Mouse (Mus musculus) neural tube, embryonic 11.5 days (tissue): Measurements from ENCODE around the gene Ccdc8. TPM values are rescaled to one million over a fixed set of nuclear protein-coding genes. Genes with fewer than 3 reads are reported as not detected.

Source experiments
- ATAC-seq: fragments of 200-750 bp; cut with Nextera tagmentation; 2 replicates; pipeline ENCODE4 v1.8.0; 2017; ENCODE audit warnings: moderate number of reproducible peaks, mild to moderate bottlenecking, moderate TSS enrichment, moderate library complexity; ENCODE audit not compliant: insufficient read depth, low FRiP score, low TSS enrichment
- DNase-seq: peaks from one replicate; pipeline ENCODE4 v3.0.0-alpha.2; 2015; ENCODE audit warnings: low spot score
- H3K27ac ChIP-seq: fragments of 300-500 bp; sonication (generic); 2 replicates; pipeline ENCODE4 v1.5.1; 2014; ENCODE audit warnings: low read depth, mild to moderate bottlenecking, low read length
- H3K27me3 ChIP-seq: fragments of 300-500 bp; sonication (generic); 2 replicates; pipeline ENCODE4 v1.6.1; 2014; ENCODE audit warnings: mild to moderate bottlenecking, low read length, mixed read lengths; ENCODE audit not compliant: control insufficient read depth, insufficient read depth
- H3K36me3 ChIP-seq: fragments of 300-500 bp; sonication (generic); 2 replicates; pipeline ENCODE4 v1.6.1; 2014; ENCODE audit warnings: mild to moderate bottlenecking, low read length, moderate library complexity, mixed read lengths; ENCODE audit not compliant: control insufficient read depth, insufficient read depth
- H3K4me1 ChIP-seq: fragments of 300-500 bp; sonication (generic); 2 replicates; pipeline ENCODE4 v1.6.1; 2014; ENCODE audit warnings: low read length, mixed read lengths; ENCODE audit not compliant: control insufficient read depth, insufficient read depth
- H3K4me2 ChIP-seq: fragments of 300-500 bp; sonication (generic); 2 replicates; pipeline ENCODE4 v1.6.1; 2014; ENCODE audit warnings: low read depth, mild to moderate bottlenecking, moderate library complexity
- H3K4me3 ChIP-seq: fragments of 300-500 bp; sonication (generic); 2 replicates; pipeline ENCODE4 v1.5.1; 2014; ENCODE audit warnings: low read depth, low read length
- H3K9ac ChIP-seq: fragments of 300-500 bp; sonication (generic); 2 replicates; pipeline ENCODE4 v1.6.1; 2014; ENCODE audit warnings: mild to moderate bottlenecking, low read length
- H3K9me3 ChIP-seq: fragments of 300-500 bp; sonication (generic); 2 replicates; pipeline ENCODE4 v1.6.1; 2016; ENCODE audit warnings: low read length; ENCODE audit not compliant: control insufficient read depth
- WGBS: fragments of 180-500 bp; shearing (Covaris S2); extraction: QIAGEN DNeasy Blood & Tissue Kit; methylation state at CpG from one replicate; pipeline ENCODE4 v1.1.7; 2014; 5-methylcytosine and 5-hydroxymethylcytosine counted together
- polyA plus RNA-seq: library from polyadenylated mRNA; unstranded; fragments of >200 nt; fragmentation: Nextera tagmentation; extraction: Ambion mirVana; gene quantifications from 2 replicates; pipeline ENCODE4 v1.2.1, GENCODE M21; 2014

Gene Ccdc8
- polyA plus RNA-seq, 1 experiment from 2014 or later = 16.9 TPM

GRCm38 (mm10) chr7:16961678-16962077, 30.8 kb upstream of the Ccdc8 start:
- 0 out of 2 replicates have a peak, but pooled peaks cover 4% of the 10 kb centered on the region for H3K4me1 ChIP-seq
- H3K27ac ChIP-seq = no peak overlapping the region
- no peaks in the 10 kb centered on the region for H3K36me3 ChIP-seq
- H3K4me3 ChIP-seq = no peak overlapping the region
- 75% methylated on average over 5 of the region's 5 CpGs for WGBS
- no peaks in the 10 kb centered on the region for H3K27me3 ChIP-seq
- ATAC-seq (no peak), DNase-seq (no peak)
- H3K4me2 ChIP-seq = no peak overlapping the region
- no peaks in the 10 kb centered on the region for H3K9me3 ChIP-seq
- no peak overlapping the region for H3K9ac ChIP-seq

GRCm38 (mm10) chr7:16968414-16968813, 24.1 kb upstream of the Ccdc8 start:
- no peaks in the 10 kb centered on the region for H3K9me3 ChIP-seq
- 87% methylated on average over 6 of the region's 6 CpGs for WGBS
- H3K9ac ChIP-seq = no peak overlapping the region
- no peak overlapping the region for H3K4me3 ChIP-seq
- ATAC-seq = no peak
- no peak overlapping the region for H3K27ac ChIP-seq
- H3K4me1 ChIP-seq = no peaks in the 10 kb centered on the region
- no peaks in the 10 kb centered on the region for H3K27me3 ChIP-seq
- no peaks in the 10 kb centered on the region; the same call in 1 of the 2 replicates for H3K36me3 ChIP-seq
- no peak for DNase-seq
- no peak overlapping the region for H3K4me2 ChIP-seq

GRCm38 (mm10) chr7:16971160-16971559, 21.3 kb upstream of the Ccdc8 start:
- Histone ChIP-seq H3K4me1 (no peaks in the 10 kb centered on the region), H3K27me3 (no peaks in the 10 kb centered on the region), H3K4me3 (no peak overlapping the region), H3K4me2 (no peak overlapping the region), H3K9me3 (no peaks in the 10 kb centered on the region), H3K36me3 (no peaks in the 10 kb centered on the region; the same call in 1 of the 2 replicates), H3K9ac (no peak overlapping the region), H3K27ac (no peak overlapping the region)
- no peak for DNase-seq
- no peak for ATAC-seq
- WGBS = 84% methylated on average over 3 of the region's 3 CpGs

GRCm38 (mm10) chr7:16974018-16974417, 18.5 kb upstream of the Ccdc8 start:
- Histone ChIP-seq H3K9me3 (no peaks in the 10 kb centered on the region), H3K4me3 (no peak overlapping the region), H3K36me3 (no peaks in the 10 kb centered on the region; the same call in 1 of the 2 replicates), H3K27me3 (no peaks in the 10 kb centered on the region), H3K27ac (no peak overlapping the region), H3K9ac (no peak overlapping the region), H3K4me2 (no peak overlapping the region), H3K4me1 (no peaks in the 10 kb centered on the region)
- DNase-seq = peak; percentile 40
- ATAC-seq = peak; percentile 45; the same call in 1 of the 2 replicates
- WGBS = 45% methylated on average over 6 of the region's 6 CpGs

- no peak overlapping the region for H3K9ac ChIP-seq
- no peak for ATAC-seq
Measured at GRCm38 (mm10) chr7:16976298-16976697, 16.2 kb upstream of the Ccdc8 start.

GRCm38 (mm10) chr7:16978173-16978572, 14.3 kb upstream of the Ccdc8 start:
- no peak overlapping the region for H3K27ac ChIP-seq
- peaks cover 15% of the 10 kb centered on the region for H3K4me1 ChIP-seq
- ATAC-seq (no peak), DNase-seq (no peak)
- no peaks in the 10 kb centered on the region for H3K36me3 ChIP-seq
- no peak overlapping the region for H3K4me2 ChIP-seq
- H3K9ac ChIP-seq = no peak overlapping the region
- WGBS = 79% methylated on average over 6 of the region's 6 CpGs
- H3K4me3 ChIP-seq = no peak overlapping the region
- no peaks in the 10 kb centered on the region for H3K9me3 ChIP-seq
- no peaks in the 10 kb centered on the region for H3K27me3 ChIP-seq

More at GRCm38 (mm10) chr7:16976298-16976697, 16.2 kb upstream of the Ccdc8 start:
- H3K9me3 ChIP-seq = no peaks in the 10 kb centered on the region
- DNase-seq = no peak
- WGBS = 71% methylated on average over 8 of the region's 8 CpGs
- H3K4me3 ChIP-seq = no peak overlapping the region
- no peak overlapping the region for H3K27ac ChIP-seq
- no peak overlapping the region for H3K4me2 ChIP-seq
- peaks cover 5% of the 10 kb centered on the region; the same call in 1 of the 2 replicates for H3K4me1 ChIP-seq
- H3K36me3 ChIP-seq = no peaks in the 10 kb centered on the region
- H3K27me3 ChIP-seq = no peaks in the 10 kb centered on the region

GRCm38 (mm10) chr7:16978593-16978992, 13.9 kb upstream of the Ccdc8 start:
- Histone ChIP-seq H3K27me3 (no peaks in the 10 kb centered on the region), H3K9ac (no peak overlapping the region), H3K4me1 (peaks cover 18% of the 10 kb centered on the region), H3K27ac (no peak overlapping the region), H3K4me2 (no peak overlapping the region), H3K4me3 (no peak overlapping the region), H3K9me3 (no peaks in the 10 kb centered on the region), H3K36me3 (no peaks in the 10 kb centered on the region)
- no peak for ATAC-seq
- 95% methylated on average over 3 of the region's 3 CpGs for WGBS
- no peak for DNase-seq

GRCm38 (mm10) chr7:16980348-16980747, 12.2 kb upstream of the Ccdc8 start:
- Histone ChIP-seq H3K27ac (peak overlapping the region; percentile 73), H3K9me3 (no peaks in the 10 kb centered on the region), H3K9ac (peak overlapping the region; percentile 32; the same call in 1 of the 2 replicates), H3K36me3 (no peaks in the 10 kb centered on the region), H3K27me3 (no peaks in the 10 kb centered on the region), H3K4me1 (peaks cover 18% of the 10 kb centered on the region), H3K4me3 (no peak overlapping the region; the same call in 1 of the 2 replicates), H3K4me2 (peak overlapping the region; percentile 40)
- WGBS = 3% methylated on average over 12 of the region's 12 CpGs
- DNase-seq (peak; percentile 67), ATAC-seq (peak; percentile 51; the same call in 1 of the 2 replicates)

GRCm38 (mm10) chr7:16982859-16983568, 9.5 kb upstream of the Ccdc8 start, which contains the start of gene Gm42372:
Gene Gm42372 (plus strand): TSS chr7:16983086.
- Histone ChIP-seq H3K9ac (peak within 1 kb of the TSS; percentile 44), H3K4me2 (peak within 1 kb of the TSS; percentile 55), H3K27ac (0 out of 2 replicates have a peak within 1 kb of the TSS, but pooled peaks have one; percentile 50), H3K27me3 (no peaks in the 10 kb centered on the region), H3K9me3 (no peaks in the 10 kb centered on the region), H3K36me3 (no peaks in the 10 kb centered on the region), H3K4me3 (peak within 1 kb of the TSS; percentile 29), H3K4me1 (peaks cover 24% of the 10 kb centered on the region)
- WGBS = 21% methylated on average over 26 of the region's 26 CpGs
- ATAC-seq (peak; percentile 85), DNase-seq (peak; percentile 88)
